Mouse (Mus musculus): ENCODE data around the gene Cep55. TPM values are rescaled to one million over a fixed set of nuclear protein-coding genes. Genes with fewer than 3 reads are reported as not detected.

Gene Cep55
- polyA plus RNA-seq, 1 experiment from 2014 or later = 6.3 TPM

- Histone ChIP-seq H3K9ac (peak overlapping the region; percentile 45; the same call in 1 of the 2 replicates), H3K4me3 (peak overlapping the region; percentile 85), H3K4me1 (replicated peaks) (peaks cover 19% of the 10 kb centered on the region), H3K4me2 (peak overlapping the region; percentile 97), H3K9me3 (no peaks in the 10 kb centered on the region), H3K36me3 (no peaks in the 10 kb centered on the region), H3K27me3 (no peaks in the 10 kb centered on the region), H3K27ac (replicated peaks) (no peak overlapping the region)
- no peak for ATAC-seq (ENCODE audit: low FRiP score, low read depth)
- 27% methylated on average over 8 of the region's 8 CpGs for WGBS
Measured at GRCm38 (mm10) chr19:38053227-38054041, 1.4 kb upstream of the Cep55 start.

- peak overlapping the region; percentile 67; the same call in 1 of the 2 replicates for H3K27ac ChIP-seq (replicated peaks)
- H3K4me2 ChIP-seq = peak overlapping the region; percentile 97
- H3K4me3 ChIP-seq = peak overlapping the region; percentile 85
- H3K9me3 ChIP-seq = no peaks in the 10 kb centered on the region
- peaks cover 19% of the 10 kb centered on the region for H3K4me1 ChIP-seq (replicated peaks)
- WGBS = under 1% methylated on average over 23 of the region's 23 CpGs
- H3K9ac ChIP-seq = peak overlapping the region; percentile 45
- ATAC-seq (ENCODE audit: low FRiP score, low read depth) = peak; percentile 94
- no peaks in the 10 kb centered on the region for H3K27me3 ChIP-seq
- no peaks in the 10 kb centered on the region for H3K36me3 ChIP-seq
Measured at GRCm38 (mm10) chr19:38054149-38054719, 577 bp upstream of the Cep55 start.

- 18% methylated on average over 6 of the region's 6 CpGs for WGBS
- Histone ChIP-seq H3K4me3 (peak overlapping the region; percentile 85), H3K9me3 (no peaks in the 10 kb centered on the region), H3K4me1 (replicated peaks) (peaks cover 19% of the 10 kb centered on the region), H3K27me3 (no peaks in the 10 kb centered on the region), H3K4me2 (peak overlapping the region; percentile 97), H3K9ac (no peak overlapping the region), H3K36me3 (no peaks in the 10 kb centered on the region), H3K27ac (replicated peaks) (no peak overlapping the region)
- ATAC-seq (ENCODE audit: low FRiP score, low read depth) = no peak
Measured at GRCm38 (mm10) chr19:38055798-38056197, 987 bp downstream of the Cep55 start.

GRCm38 (mm10) chr19:38056276-38056675 is 1.5 kb downstream of the Cep55 start:
- H3K4me3 ChIP-seq = no peak overlapping the region
- H3K27ac ChIP-seq (replicated peaks) = no peak overlapping the region
- WGBS = 60% methylated on average over 3 of the region's 3 CpGs
- no peak for ATAC-seq (ENCODE audit: low FRiP score, low read depth)
- no peaks in the 10 kb centered on the region for H3K9me3 ChIP-seq
- H3K4me2 ChIP-seq = peak overlapping the region; percentile 97; the same call in 1 of the 2 replicates
- H3K9ac ChIP-seq = no peak overlapping the region
- H3K4me1 ChIP-seq (replicated peaks) = peaks cover 19% of the 10 kb centered on the region
- H3K36me3 ChIP-seq = no peaks in the 10 kb centered on the region
- no peaks in the 10 kb centered on the region for H3K27me3 ChIP-seq

GRCm38 (mm10) chr19:38056931-38057330 is 2.1 kb downstream of the Cep55 start:
- Histone ChIP-seq H3K27me3 (no peaks in the 10 kb centered on the region), H3K9me3 (no peaks in the 10 kb centered on the region), H3K4me1 (replicated peaks) (peaks cover 19% of the 10 kb centered on the region), H3K9ac (no peak overlapping the region), H3K4me3 (no peak overlapping the region), H3K27ac (replicated peaks) (no peak overlapping the region), H3K4me2 (no peak overlapping the region), H3K36me3 (no peaks in the 10 kb centered on the region)
- no peak for ATAC-seq (ENCODE audit: low FRiP score, low read depth)
- WGBS = 90% methylated on average over 8 of the region's 8 CpGs

GRCm38 (mm10) chr19:38063201-38063600 is 8.4 kb downstream of the Cep55 start:
- 89% methylated on average over 3 of the region's 3 CpGs for WGBS
- Histone ChIP-seq H3K9ac (no peak overlapping the region), H3K36me3 (no peaks in the 10 kb centered on the region), H3K4me2 (no peak overlapping the region), H3K4me3 (no peak overlapping the region), H3K27ac (replicated peaks) (no peak overlapping the region), H3K27me3 (no peaks in the 10 kb centered on the region), H3K4me1 (replicated peaks) (no peaks in the 10 kb centered on the region), H3K9me3 (no peaks in the 10 kb centered on the region)
- no peak for ATAC-seq (ENCODE audit: low FRiP score, low read depth)

- Histone ChIP-seq H3K4me1 (replicated peaks) (no peaks in the 10 kb centered on the region), H3K9me3 (no peaks in the 10 kb centered on the region), H3K4me3 (no peak overlapping the region), H3K4me2 (no peak overlapping the region), H3K9ac (no peak overlapping the region), H3K36me3 (no peaks in the 10 kb centered on the region), H3K27ac (replicated peaks) (no peak overlapping the region), H3K27me3 (no peaks in the 10 kb centered on the region)
- no peak for ATAC-seq (ENCODE audit: low FRiP score, low read depth)
- WGBS = 94% methylated on average over 1 of the region's 1 CpGs
Measured at GRCm38 (mm10) chr19:38064051-38064450, 9.2 kb downstream of the Cep55 start.

- Histone ChIP-seq H3K27ac (replicated peaks) (no peak overlapping the region), H3K4me3 (no peak overlapping the region), H3K36me3 (no peaks in the 10 kb centered on the region), H3K9ac (no peak overlapping the region), H3K4me2 (no peak overlapping the region), H3K4me1 (replicated peaks) (no peaks in the 10 kb centered on the region), H3K9me3 (no peaks in the 10 kb centered on the region), H3K27me3 (no peaks in the 10 kb centered on the region)
- WGBS = 94% methylated on average over 5 of the region's 5 CpGs
- ATAC-seq (ENCODE audit: low FRiP score, low read depth) = no peak
Measured at GRCm38 (mm10) chr19:38073226-38073625, 18.4 kb downstream of the Cep55 start.

GRCm38 (mm10) chr19:38075051-38075450 is 20.2 kb downstream of the Cep55 start:
- Histone ChIP-seq H3K36me3 (no peaks in the 10 kb centered on the region), H3K4me2 (no peak overlapping the region), H3K9ac (no peak overlapping the region), H3K27ac (replicated peaks) (no peak overlapping the region), H3K4me1 (replicated peaks) (no peaks in the 10 kb centered on the region), H3K4me3 (no peak overlapping the region), H3K9me3 (no peaks in the 10 kb centered on the region), H3K27me3 (no peaks in the 10 kb centered on the region)
- no peak for ATAC-seq (ENCODE audit: low FRiP score, low read depth)
- 85% methylated on average over 11 of the region's 11 CpGs for WGBS

- 74% methylated on average over 2 of the region's 2 CpGs for WGBS
- H3K36me3 ChIP-seq = no peaks in the 10 kb centered on the region
- H3K4me2 ChIP-seq = no peak overlapping the region
- no peak overlapping the region for H3K4me3 ChIP-seq
- H3K9ac ChIP-seq = no peak overlapping the region
- H3K4me1 ChIP-seq (replicated peaks) = no peaks in the 10 kb centered on the region
- H3K9me3 ChIP-seq = no peaks in the 10 kb centered on the region
- H3K27ac ChIP-seq (replicated peaks) = no peak overlapping the region
- no peak for ATAC-seq (ENCODE audit: low FRiP score, low read depth)
- H3K27me3 ChIP-seq = no peaks in the 10 kb centered on the region
Measured at GRCm38 (mm10) chr19:38076251-38076650, 21.4 kb downstream of the Cep55 start.

- H3K4me2 ChIP-seq = no peak overlapping the region
- no peak for ATAC-seq (ENCODE audit: low FRiP score, low read depth)
- no peaks in the 10 kb centered on the region for H3K4me1 ChIP-seq (replicated peaks)
- no peaks in the 10 kb centered on the region for H3K36me3 ChIP-seq
- no peaks in the 10 kb centered on the region for H3K27me3 ChIP-seq
- no peaks in the 10 kb centered on the region for H3K9me3 ChIP-seq
- H3K9ac ChIP-seq = no peak overlapping the region
- no peak overlapping the region for H3K27ac ChIP-seq (replicated peaks)
- no peak overlapping the region for H3K4me3 ChIP-seq
- 71% methylated on average over 3 of the region's 3 CpGs for WGBS
Measured at GRCm38 (mm10) chr19:38077851-38078540, 23.2 kb downstream of the Cep55 start.

- H3K36me3 ChIP-seq = no peaks in the 10 kb centered on the region
Measured at GRCm38 (mm10) chr19:38081361-38081760, 26.6 kb downstream of the Cep55 start.

More at GRCm38 (mm10) chr19:38081361-38081760, 26.6 kb downstream of the Cep55 start:
- H3K9ac ChIP-seq = no peak overlapping the region
- ATAC-seq (ENCODE audit: low FRiP score, low read depth) = no peak
- H3K9me3 ChIP-seq = no peaks in the 10 kb centered on the region
- H3K27ac ChIP-seq (replicated peaks) = no peak overlapping the region
- no peaks in the 10 kb centered on the region for H3K4me1 ChIP-seq (replicated peaks)
- no peak overlapping the region for H3K4me2 ChIP-seq
- 84% methylated on average over 3 of the region's 3 CpGs for WGBS
- H3K27me3 ChIP-seq = no peaks in the 10 kb centered on the region
- H3K4me3 ChIP-seq = no peak overlapping the region
